Mouse (Mus musculus) small intestine, adult 2 months (tissue): ENCODE measurements around the gene Prr11.

Experiments used
- CTCF ChIP-seq: fragments of 200-500 bp; IDR thresholded peaks from 2 replicates; pipeline ENCODE4 v1.5.1; 2012; ENCODE audit warnings: low read depth, mild to moderate bottlenecking, control low read depth, inconsistent platforms, low read length, moderate library complexity, mixed read lengths; ENCODE audit not compliant: insufficient replicate concordance, insufficient read length; ENCODE audit errors: extremely low read depth
- POLR2A ChIP-seq: fragments of 200-500 bp; IDR thresholded peaks from 2 replicates; pipeline ENCODE4 v1.6.1; 2012; ENCODE audit warnings: low read depth, mild to moderate bottlenecking, control low read depth, inconsistent platforms, low read length, moderate library complexity

- no peak for TF ChIP-seq POLR2A
- no peak for TF ChIP-seq CTCF
These were observed 1.8 kb upstream of the Prr11 start for GRCm38 (mm10) chr11:87110172-87110909.
